ENCODE assay signal across 2 mouse cellular contexts in the genomic region with DNA sequence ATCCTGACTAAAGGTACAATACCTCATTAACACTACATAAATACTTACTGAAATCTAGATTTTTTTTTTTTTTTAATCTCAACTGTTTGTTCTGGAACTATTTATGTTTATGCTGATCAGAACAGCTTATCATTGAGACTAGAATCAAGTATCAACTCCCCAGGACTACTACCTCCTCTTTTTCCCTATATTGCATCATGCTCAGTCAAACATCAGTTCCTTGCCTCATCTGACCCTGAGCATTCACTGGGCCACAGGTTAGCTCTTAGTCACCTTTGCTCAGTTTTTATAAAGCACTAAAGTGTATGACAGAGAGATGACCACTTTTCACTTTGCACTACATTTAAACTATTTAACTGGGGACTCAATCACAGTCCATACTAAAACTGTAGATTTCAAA.
A peak's percentile ranks its signal among the peaks of the same experiment; 100 is the strongest.
TF ChIP-seq lines count a peak whose summit lies in the region.

No protein-coding gene starts in this region.

TF ChIP-seq in MEL, 35 proteins besides CTCF, POLR2A, EP300 and RAD21 (continued from another document):
- TF ChIP-seq TCF12 (IDR thresholded peaks at IDR 0.05; ENCODE audit: low read depth, low read length) (peak; percentile 49; the same call in 1 of the 2 replicates), MAFK (IDR thresholded peaks at IDR 0.05; ENCODE audit: borderline replicate concordance, low read depth, low read length) (no peak)

TF ChIP-seq in myocyte, 11 proteins besides CTCF, POLR2A, EP300 and RAD21 (continued from another document):
- peak; percentile 74 for TF ChIP-seq CEBPB (IDR thresholded peaks at IDR 0.05; ENCODE audit: insufficient read depth, poor library complexity, severe bottlenecking)
